In genomic region chr7:28672786-28673185, GRCm38 (mm10) we compare ENCODE assay signal across 13 mouse cellular contexts. TPM values are rescaled to one million over a fixed set of nuclear protein-coding genes. Genes with fewer than 3 reads are reported as not detected.
"Had no signal": no experiment of that assay in that cellular context is flagged by ENCODE, and none has a peak within 500 bp of the region (broad histone marks: within the 10 kb centered on the region; RNA-seq: fewer than 3 reads in every experiment).

No protein-coding gene starts in this region.

RNA-seq across cellular contexts. Expression of gene Fbxo27, which starts 19.9 kb away (rescaled TPM):
- polyA plus RNA-seq: erythroblast, embryonic 14.5 days had no signal

RNA-seq across cellular contexts. Expression of gene Acp7, which starts 41.7 kb away (rescaled TPM):
- polyA plus RNA-seq: embryonic facial prominence, embryonic 10.5 days; embryonic facial prominence, embryonic 11.5 days; embryonic facial prominence, embryonic 13.5 days; erythroblast, embryonic 14.5 days; forebrain, embryonic 10.5 days; forebrain, embryonic 11.5 days; forebrain, embryonic 12.5 days; forebrain, embryonic 13.5 days; forebrain, embryonic 14.5 days; forebrain, embryonic 15.5 days; forebrain, embryonic 16.5 days; gonadal fat pad, adult 2 months; heart, embryonic 10.5 days had no signal
